Mouse (Mus musculus) kidney, adult 2 months (tissue): ENCODE measurements around the gene Prph.
A peak's percentile ranks its signal among the peaks of the same experiment; 100 is the strongest.

ENCODE experiments used
- CTCF ChIP-seq: fragments of 200-500 bp; conservative IDR thresholded peaks from 2 replicates; pipeline ENCODE4 v1.5.1; 2011; ENCODE audit warnings: low read depth, mild to moderate bottlenecking, control low read depth, low read length, moderate library complexity, mixed read lengths; ENCODE audit not compliant: insufficient read depth, insufficient read length
- POLR2A ChIP-seq: fragments of 200-500 bp; IDR thresholded peaks from one replicate; pipeline ENCODE4 v1.6.1; 2011; ENCODE audit warnings: low read depth, low read length, control low read depth

DNA sequence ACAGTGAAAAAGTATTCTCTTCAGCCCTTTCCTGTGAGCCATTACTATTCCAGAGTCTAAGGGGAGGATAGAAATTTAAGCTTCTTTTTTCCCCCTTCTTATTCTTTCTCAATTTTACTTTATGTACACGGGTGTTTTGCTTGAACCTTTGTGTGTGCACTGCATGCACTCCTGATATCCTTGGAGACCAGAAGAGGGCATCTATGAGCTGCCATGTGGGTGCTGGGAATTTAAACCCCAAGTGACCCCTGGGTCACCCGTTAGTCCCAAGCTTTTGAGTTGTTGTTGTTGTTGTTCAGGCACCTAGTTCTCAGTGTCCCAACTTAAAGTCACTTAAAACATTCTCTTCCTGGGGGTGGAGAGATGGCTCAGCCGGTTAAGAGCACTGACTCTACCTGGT lies 45.0 kb downstream of the Prph start:
- TF ChIP-seq POLR2A: no peak
- TF ChIP-seq CTCF: peak; percentile 21; the same call in 1 of the 2 replicates
